Mouse (Mus musculus) midbrain, embryonic 14.5 days (tissue): ENCODE measurements at regions not wholly inside any gene's neighbourhood (a gene's known extent, or its start where the extent isn't known, plus 50 kb on each side); places are given as distances from the start of the nearest gene placed in this dataset.

Source experiments
- ATAC-seq: fragments of 200-750 bp; cut with Nextera tagmentation; 2 replicates; pipeline ENCODE4 v1.8.0; 2017; ENCODE audit warnings: moderate number of reproducible peaks, moderate library complexity; ENCODE audit not compliant: low FRiP score, low TSS enrichment
- DNase-seq: peaks from one replicate; pipeline ENCODE4 v3.0.0-alpha.2; 2015
- H3K27ac ChIP-seq: fragments of 300-500 bp; sonication (generic); replicated peaks from 2 replicates; pipeline ENCODE4 v1.5.1; 2014; ENCODE audit warnings: mild to moderate bottlenecking, low read depth, low read length, moderate library complexity
- H3K27me3 ChIP-seq: fragments of 300-500 bp; sonication (generic); 2 replicates; pipeline ENCODE4 v1.6.1; 2014; ENCODE audit warnings: low read length, control low read depth, mixed read lengths; ENCODE audit not compliant: control insufficient read depth, insufficient read depth
- H3K36me3 ChIP-seq: fragments of 300-500 bp; sonication (generic); 2 replicates; pipeline ENCODE4 v1.6.1; 2014; ENCODE audit warnings: low read length, control low read depth; ENCODE audit not compliant: control insufficient read depth, insufficient read depth
- H3K4me1 ChIP-seq: fragments of 300-500 bp; sonication (generic); 2 replicates; pipeline ENCODE4 v1.6.1; 2014; ENCODE audit warnings: mild to moderate bottlenecking, antibody characterized with exemption, low read length, control low read depth; ENCODE audit not compliant: control insufficient read depth, insufficient read depth
- H3K4me2 ChIP-seq: fragments of 300-500 bp; sonication (generic); 2 replicates; pipeline ENCODE4 v1.6.1; 2014; ENCODE audit warnings: mild to moderate bottlenecking, low read length, moderate library complexity
- H3K4me3 ChIP-seq: fragments of 300-500 bp; sonication (generic); replicated peaks from 2 replicates; pipeline ENCODE4 v1.5.1; 2014; ENCODE audit warnings: low read depth, low read length
- H3K9ac ChIP-seq: fragments of 300-500 bp; sonication (generic); replicated peaks from 2 replicates; pipeline ENCODE4 v1.6.1; 2014; ENCODE audit warnings: mild to moderate bottlenecking, low read length, moderate library complexity
- H3K9me3 ChIP-seq: fragments of 300-500 bp; sonication (generic); 2 replicates; pipeline ENCODE4 v1.6.1; 2016; ENCODE audit warnings: low read length, control low read depth, mixed read lengths; ENCODE audit not compliant: control insufficient read depth
- WGBS: fragments of 180-500 bp; shearing (Covaris S2); extraction: QIAGEN DNeasy Blood & Tissue Kit; methylation state at CpG from one replicate; pipeline ENCODE4 v1.1.7; 2014; 5-methylcytosine and 5-hydroxymethylcytosine counted together

DNA sequence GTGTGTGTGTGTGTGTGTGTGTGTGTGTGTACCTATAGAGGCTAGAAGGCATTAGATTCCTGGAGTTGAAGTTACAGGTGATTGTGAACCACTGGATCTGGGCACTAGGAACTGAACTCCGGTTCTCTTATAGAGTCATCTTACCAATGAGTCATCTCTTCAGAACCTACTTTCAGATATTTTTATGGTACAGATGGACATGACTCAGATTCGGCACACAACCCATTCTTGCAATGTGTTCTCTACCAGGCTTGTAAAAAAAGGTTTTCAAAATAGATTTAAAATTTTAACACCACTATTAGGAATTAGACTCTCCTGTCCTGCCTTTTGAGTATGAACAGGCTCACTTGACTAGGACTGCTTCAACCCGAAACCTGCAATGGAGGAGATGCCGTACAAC is 504.3 kb upstream of the Auts2 start:
- H3K9ac ChIP-seq, result no peak overlapping the region
- 99% methylated on average over 4 of the region's 4 CpGs for WGBS
- no peaks in the 10 kb centered on the region for H3K36me3 ChIP-seq
- no peaks in the 10 kb centered on the region for H3K27me3 ChIP-seq
- no peaks in the 10 kb centered on the region for H3K4me1 ChIP-seq
- no peak overlapping the region for H3K27ac ChIP-seq
- DNase-seq (no peak), ATAC-seq (no peak)
- no peak overlapping the region for H3K4me3 ChIP-seq
- 0 out of 2 replicates have a peak, but pooled peaks cover 3% of the 10 kb centered on the region for H3K9me3 ChIP-seq
- no peak overlapping the region for H3K4me2 ChIP-seq

DNA sequence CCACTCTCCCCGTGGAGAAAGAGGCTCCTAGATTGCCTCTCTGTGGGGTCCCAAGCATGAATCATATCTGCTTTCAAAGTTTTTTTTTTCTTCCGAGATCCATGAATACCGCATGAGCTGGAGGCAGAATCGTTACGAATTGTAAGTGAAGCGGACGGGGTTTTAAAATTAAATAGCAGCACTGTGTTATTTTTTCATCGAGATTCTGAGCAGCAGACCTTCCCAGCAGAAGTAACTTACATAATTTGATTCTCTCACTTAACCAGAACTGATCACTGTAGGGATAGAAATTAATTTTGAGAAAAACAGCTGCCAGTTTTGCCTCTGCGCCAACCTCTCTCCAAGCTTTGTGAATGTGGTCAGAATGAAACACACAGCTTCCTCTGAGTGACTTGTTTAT is 502.5 kb upstream of the Auts2 start:
- 77% methylated on average over 9 of the region's 9 CpGs for WGBS
- no peak overlapping the region for H3K4me3 ChIP-seq
- no peak overlapping the region for H3K4me2 ChIP-seq
- H3K4me1 ChIP-seq, result no peaks in the 10 kb centered on the region
- DNase-seq (no peak), ATAC-seq (no peak)
- no peak overlapping the region for H3K9ac ChIP-seq
- no peak overlapping the region for H3K27ac ChIP-seq
- H3K36me3 ChIP-seq, result no peaks in the 10 kb centered on the region
- 0 out of 2 replicates have a peak, but pooled peaks cover 3% of the 10 kb centered on the region for H3K9me3 ChIP-seq
- H3K27me3 ChIP-seq, result no peaks in the 10 kb centered on the region

DNA sequence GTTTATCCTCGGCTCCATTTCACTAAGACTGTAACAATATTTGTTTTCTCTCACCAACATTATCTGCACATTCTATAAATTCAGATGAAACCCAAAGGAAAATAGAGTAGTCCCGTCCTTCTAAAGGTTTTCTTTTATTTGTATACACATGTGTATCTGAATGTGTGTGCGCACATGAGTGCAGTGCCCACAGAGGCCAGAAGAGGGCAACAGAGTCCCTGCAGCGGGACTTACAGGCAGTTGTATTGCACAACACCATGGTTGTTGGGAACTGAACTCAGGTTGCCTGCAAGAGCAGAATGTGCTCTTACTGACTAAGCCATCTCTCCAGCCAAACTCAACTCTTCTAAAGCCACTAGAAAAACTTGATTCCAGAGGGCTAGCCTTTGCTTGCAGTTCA is 484.4 kb upstream of the Auts2 start:
- 93% methylated on average over 4 of the region's 4 CpGs for WGBS
- no peaks in the 10 kb centered on the region for H3K36me3 ChIP-seq
- DNase-seq, result no peak
- H3K4me1 ChIP-seq, result no peaks in the 10 kb centered on the region
- no peak overlapping the region for H3K4me2 ChIP-seq
- H3K27ac ChIP-seq, result no peak overlapping the region
- no peak overlapping the region for H3K4me3 ChIP-seq
- peaks cover 3% of the 10 kb centered on the region; the same call in 1 of the 2 replicates for H3K9me3 ChIP-seq
- no peaks in the 10 kb centered on the region for H3K27me3 ChIP-seq
- no peak overlapping the region for H3K9ac ChIP-seq
- ATAC-seq, result no peak

DNA sequence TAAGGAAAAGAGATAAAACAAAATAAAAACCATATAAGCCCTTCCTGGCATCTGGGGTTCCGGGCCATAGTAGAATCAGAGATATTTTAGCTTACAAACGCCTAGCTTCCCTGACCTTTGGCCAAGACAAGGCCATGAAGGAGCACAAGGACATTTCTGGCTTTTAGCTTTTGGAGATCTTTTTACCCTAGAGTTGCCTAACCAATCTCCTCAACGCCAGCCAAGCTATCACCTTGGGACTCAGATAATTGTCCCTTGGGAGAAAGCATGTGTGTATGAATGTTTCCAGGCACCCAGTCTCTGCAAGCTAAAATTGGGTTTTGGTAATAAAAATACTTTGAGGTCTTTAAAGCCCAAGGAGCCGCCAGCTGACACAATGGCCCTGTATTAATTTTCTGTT is 482.0 kb upstream of the Auts2 start:
- DNase-seq (no peak), ATAC-seq (no peak)
- no peak overlapping the region for H3K4me3 ChIP-seq
- H3K4me2 ChIP-seq, result no peak overlapping the region
- H3K9ac ChIP-seq, result no peak overlapping the region
- H3K4me1 ChIP-seq, result 0 out of 2 replicates have a peak, but pooled peaks cover 1% of the 10 kb centered on the region
- H3K36me3 ChIP-seq, result no peaks in the 10 kb centered on the region
- 84% methylated on average over 4 of the region's 4 CpGs for WGBS
- no peak overlapping the region for H3K27ac ChIP-seq
- no peaks in the 10 kb centered on the region for H3K27me3 ChIP-seq
- H3K9me3 ChIP-seq, result peaks cover 3% of the 10 kb centered on the region; the same call in 1 of the 2 replicates

DNA sequence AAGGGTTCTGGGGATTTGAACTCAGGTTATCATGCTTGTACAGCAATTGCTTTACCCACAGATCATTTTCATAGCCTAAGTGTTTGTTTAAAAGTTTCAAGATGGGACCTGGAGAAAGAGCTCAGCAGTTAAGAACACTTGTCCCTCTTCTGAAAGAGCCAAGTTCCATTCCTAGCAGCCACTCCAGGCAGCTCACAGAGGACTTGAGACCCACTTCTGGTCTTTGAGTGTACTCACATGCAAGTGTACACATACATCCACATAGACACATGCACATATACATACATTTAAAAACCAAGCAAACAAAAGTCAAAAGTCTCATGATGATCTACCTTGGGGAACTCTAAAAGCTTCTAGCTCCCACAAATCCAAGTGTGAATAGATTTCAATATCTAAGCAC is 477.7 kb upstream of the Auts2 start:
- Histone ChIP-seq H3K4me3 (no peak overlapping the region), H3K4me1 (0 out of 2 replicates have a peak, but pooled peaks cover 3% of the 10 kb centered on the region), H3K9me3 (no peaks in the 10 kb centered on the region)

GRCm38 (mm10) chr5:133020116-133020515 is 477.0 kb upstream of the Auts2 start:
- Histone ChIP-seq H3K4me1 (0 out of 2 replicates have a peak, but pooled peaks cover 3% of the 10 kb centered on the region), H3K36me3 (no peaks in the 10 kb centered on the region), H3K9me3 (no peaks in the 10 kb centered on the region), H3K4me3 (no peak overlapping the region), H3K27me3 (no peaks in the 10 kb centered on the region), H3K27ac (no peak overlapping the region), H3K9ac (no peak overlapping the region), H3K4me2 (no peak overlapping the region)
- WGBS, result 67% methylated on average over 1 of the region's 1 CpGs
- no peak for ATAC-seq
- peak; percentile 50 for DNase-seq

More for the DNA sequence above, 477.7 kb upstream of the Auts2 start:
- DNase-seq (no peak), ATAC-seq (no peak)
- H3K4me2 ChIP-seq, result no peak overlapping the region
- no peaks in the 10 kb centered on the region for H3K27me3 ChIP-seq
- no peak overlapping the region for H3K27ac ChIP-seq
- no peak overlapping the region for H3K9ac ChIP-seq
- H3K36me3 ChIP-seq, result no peaks in the 10 kb centered on the region

GRCm38 (mm10) chr5:133010624-133011575 is 467.8 kb upstream of the Auts2 start:
- H3K4me1 ChIP-seq, result no peaks in the 10 kb centered on the region
- ATAC-seq, result no peak
- no peak overlapping the region for H3K4me2 ChIP-seq
- H3K9ac ChIP-seq, result no peak overlapping the region
- no peak for DNase-seq
- no peaks in the 10 kb centered on the region for H3K36me3 ChIP-seq
- no peaks in the 10 kb centered on the region for H3K9me3 ChIP-seq
- H3K27ac ChIP-seq, result no peak overlapping the region
- H3K4me3 ChIP-seq, result no peak overlapping the region
- no peaks in the 10 kb centered on the region for H3K27me3 ChIP-seq
- 83% methylated on average over 14 of the region's 14 CpGs for WGBS

DNA sequence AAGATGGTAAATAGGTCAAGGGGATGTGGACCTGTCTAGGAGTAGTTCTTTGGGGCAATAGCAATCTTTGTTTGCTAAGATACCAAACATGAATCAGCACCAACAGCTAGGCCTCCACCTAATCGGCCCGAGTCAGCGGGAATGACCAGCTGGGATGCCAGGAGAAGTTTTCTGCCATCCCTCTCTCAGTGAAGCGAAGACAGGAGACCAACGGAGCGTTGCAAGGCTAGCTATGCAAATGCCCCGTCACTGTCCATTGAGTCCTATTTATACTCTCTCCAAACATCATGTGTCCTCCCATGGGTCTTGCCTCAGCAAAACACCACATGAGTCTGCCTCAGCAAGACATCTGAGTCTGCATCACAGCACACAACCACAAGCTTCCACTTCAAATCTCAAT is 439.7 kb upstream of the Auts2 start:
- no peak overlapping the region for H3K9ac ChIP-seq
- no peak for ATAC-seq
- H3K9me3 ChIP-seq, result no peaks in the 10 kb centered on the region
- no peak overlapping the region for H3K4me3 ChIP-seq
- no peaks in the 10 kb centered on the region for H3K27me3 ChIP-seq
- H3K4me1 ChIP-seq, result no peaks in the 10 kb centered on the region
- no peaks in the 10 kb centered on the region for H3K36me3 ChIP-seq
- no peak overlapping the region for H3K27ac ChIP-seq
- DNase-seq, result no peak
- WGBS, result 86% methylated on average over 7 of the region's 7 CpGs
- no peak overlapping the region for H3K4me2 ChIP-seq

DNA sequence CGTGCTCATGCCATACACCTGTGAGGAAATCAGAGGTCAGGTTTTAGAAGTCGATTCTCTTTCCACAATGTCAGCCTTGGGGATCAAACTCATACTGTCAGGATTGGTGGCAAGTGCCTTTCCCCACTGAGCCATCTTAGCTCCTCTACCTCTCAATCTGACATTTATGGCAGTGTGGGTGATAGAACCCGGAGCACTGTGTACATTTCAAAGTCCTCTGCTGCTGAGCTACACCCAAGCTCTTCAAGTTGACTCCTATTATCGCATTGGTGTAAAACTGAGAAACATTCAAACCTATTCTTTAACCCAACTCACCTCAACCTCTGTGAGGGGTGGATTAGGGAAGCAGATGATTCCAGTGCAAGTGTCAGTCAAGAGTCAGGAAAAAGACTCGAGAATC is 435.9 kb upstream of the Auts2 start:
- DNase-seq, result no peak
- Histone ChIP-seq H3K36me3 (no peaks in the 10 kb centered on the region), H3K27me3 (no peaks in the 10 kb centered on the region), H3K9me3 (no peaks in the 10 kb centered on the region), H3K4me2 (no peak overlapping the region), H3K27ac (no peak overlapping the region), H3K4me3 (no peak overlapping the region), H3K9ac (no peak overlapping the region), H3K4me1 (peaks cover 12% of the 10 kb centered on the region)
- ATAC-seq, result no peak
- 86% methylated on average over 5 of the region's 5 CpGs for WGBS
